Mouse (Mus musculus): ENCODE results near the gene Armh1. TPM values are rescaled to one million over a fixed set of nuclear protein-coding genes. Genes with fewer than 3 reads are reported as not detected.
"Not testable (repeated sequence)": the region's sequence is repeated elsewhere in the genome, so short reads cannot be mapped to it uniquely, and the experiment has no call there.

Armh1 gene
- polyA plus RNA-seq, 1 experiment = 1.6 TPM

DNA sequence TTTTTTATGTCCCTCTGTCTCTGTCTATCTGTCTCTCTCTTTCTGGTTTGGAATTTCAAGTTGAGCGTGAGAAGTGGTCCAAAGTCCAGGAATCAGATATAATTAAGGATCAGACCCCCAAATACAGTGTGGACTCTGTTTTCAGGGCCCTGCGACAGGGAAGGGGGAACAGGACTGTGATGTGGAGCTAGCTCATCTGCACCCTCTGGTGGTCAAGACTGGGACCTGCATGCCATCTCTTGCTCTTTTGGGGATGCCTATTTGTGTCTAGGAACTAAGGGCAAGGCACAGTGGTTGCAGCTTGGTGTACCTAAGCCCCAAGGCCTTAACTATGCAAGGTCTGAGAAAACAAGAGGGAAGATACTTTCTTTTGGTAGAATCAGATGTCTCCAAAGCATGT lies 15.4 kb upstream of the Armh1 start:
- peak; percentile 78 for DNase-seq (ENCODE audit: low read depth)
- TF ChIP-seq CTCF (IDR thresholded peaks at IDR 0.05; ENCODE audit: borderline replicate concordance, extremely low read depth, insufficient read depth, insufficient read length) = peak; percentile 99
- TF ChIP-seq POLR2A (IDR thresholded peaks at IDR 0.05; ENCODE audit: borderline replicate concordance, extremely low read depth, insufficient read depth, insufficient read length, poor library complexity, severe bottlenecking) = no peak

DNA sequence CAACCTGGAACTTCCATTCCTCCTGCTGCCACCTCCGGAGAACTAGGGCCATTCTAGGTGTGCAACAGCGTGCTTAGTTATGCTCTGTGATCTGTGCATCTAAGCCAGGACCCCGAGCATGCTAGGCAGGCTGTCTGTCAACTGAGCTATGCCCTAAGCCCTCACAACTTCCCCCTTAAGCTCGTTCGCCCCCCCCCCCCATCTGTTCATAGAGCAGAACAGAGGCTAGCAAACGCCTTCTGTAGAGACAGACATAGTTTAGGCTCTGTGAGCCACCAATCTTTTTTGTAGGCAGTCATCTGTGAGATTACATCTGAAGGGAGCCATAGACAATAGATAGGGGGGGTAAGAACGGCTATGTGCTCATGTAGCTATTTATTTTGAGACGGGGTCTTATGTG lies 11.1 kb upstream of the Armh1 start:
- DNase-seq (ENCODE audit: low read depth) = peak; percentile 39
- TF ChIP-seq CTCF (IDR thresholded peaks at IDR 0.05; ENCODE audit: borderline replicate concordance, extremely low read depth, insufficient read depth, insufficient read length) (no peak), POLR2A (IDR thresholded peaks at IDR 0.05; ENCODE audit: borderline replicate concordance, extremely low read depth, insufficient read depth, insufficient read length, poor library complexity, severe bottlenecking) (no peak)

DNA sequence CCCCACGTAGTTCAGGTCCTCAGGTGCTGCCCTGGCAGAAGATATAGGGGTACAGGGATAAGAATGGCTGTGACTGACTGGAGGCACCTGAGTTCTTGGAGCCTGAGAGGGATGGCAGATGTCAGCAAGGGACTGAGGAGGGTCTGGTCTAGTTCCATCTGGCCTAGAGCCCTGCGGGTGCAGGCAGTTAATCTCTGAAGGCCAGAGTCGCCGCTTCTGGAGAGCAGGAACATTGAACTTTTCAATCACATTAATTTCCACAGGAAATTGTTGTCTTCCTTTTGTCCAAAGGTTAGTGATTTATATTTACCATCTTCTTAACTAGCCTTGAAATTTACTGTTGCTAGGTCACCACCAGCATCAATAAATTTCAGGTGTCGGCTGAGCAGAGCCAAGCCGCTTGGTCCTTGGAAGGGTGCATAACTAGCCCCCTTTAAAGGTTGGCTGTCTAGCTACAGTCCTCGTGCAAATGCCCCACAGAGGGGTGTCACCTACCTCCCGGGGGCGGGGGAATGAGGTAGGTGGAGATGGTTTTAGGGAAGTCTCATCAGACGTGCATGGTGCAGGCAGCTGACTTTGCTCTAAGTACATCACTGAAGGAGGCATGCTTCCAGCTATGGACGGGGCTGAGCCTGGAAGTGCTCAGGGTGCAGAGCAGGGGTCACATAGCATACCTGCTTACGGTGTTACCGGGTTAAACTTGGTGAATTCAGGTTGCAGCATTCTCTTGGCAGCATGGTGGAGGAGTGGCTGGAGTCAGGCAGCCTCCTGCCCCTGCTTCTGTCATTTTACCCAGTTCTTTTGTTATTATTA lies 10.4 kb upstream of the Armh1 start:
- TF ChIP-seq POLR2A (IDR thresholded peaks at IDR 0.05; ENCODE audit: borderline replicate concordance, extremely low read depth, insufficient read depth, insufficient read length, poor library complexity, severe bottlenecking) = no peak
- no peak for TF ChIP-seq CTCF (IDR thresholded peaks at IDR 0.05; ENCODE audit: borderline replicate concordance, extremely low read depth, insufficient read depth, insufficient read length)
- DNase-seq (ENCODE audit: low read depth) = no peak

DNA sequence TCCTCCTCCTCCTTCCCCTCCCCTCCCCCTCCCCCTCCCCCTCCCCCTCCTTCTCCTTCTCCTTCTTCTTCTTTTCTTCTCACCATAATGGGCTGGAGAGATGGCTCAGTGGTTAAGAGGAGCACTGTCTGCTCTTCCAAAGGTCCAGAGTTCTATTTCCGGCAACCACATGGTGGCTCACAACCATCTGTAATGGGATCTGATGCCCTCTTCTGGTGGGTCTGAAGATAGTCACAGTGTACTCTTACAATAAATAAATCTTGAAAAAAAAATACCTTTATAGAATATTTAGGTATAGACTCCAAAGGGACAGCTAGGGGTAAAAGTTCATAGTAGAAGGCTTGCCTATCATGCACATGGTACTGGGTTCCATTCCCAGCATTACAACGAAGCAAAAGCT lies 9.3 kb upstream of the Armh1 start:
- no peak for DNase-seq (ENCODE audit: low read depth)
- TF ChIP-seq CTCF (IDR thresholded peaks at IDR 0.05; ENCODE audit: borderline replicate concordance, extremely low read depth, insufficient read depth, insufficient read length) = no peak
- no peak for TF ChIP-seq POLR2A (IDR thresholded peaks at IDR 0.05; ENCODE audit: borderline replicate concordance, extremely low read depth, insufficient read depth, insufficient read length, poor library complexity, severe bottlenecking)

DNA sequence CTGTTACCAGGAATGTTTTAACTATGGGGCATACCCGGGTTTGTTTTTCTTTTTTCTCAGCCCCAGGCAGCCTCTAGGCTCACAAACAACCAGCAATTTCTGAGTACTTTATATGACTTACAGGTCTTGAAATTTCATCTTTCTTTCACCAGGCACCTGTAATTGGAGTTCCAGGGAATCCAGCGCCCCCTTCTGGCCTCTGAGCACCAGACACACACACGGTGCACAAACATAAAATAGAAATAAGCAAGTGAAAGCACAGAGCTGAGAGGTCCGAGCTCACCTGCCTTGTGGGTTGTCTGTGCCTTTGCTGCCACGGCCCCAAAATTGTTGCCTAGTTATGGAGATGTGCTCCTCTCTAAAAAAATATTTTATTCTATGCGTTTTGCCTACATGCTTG lies 8.0 kb upstream of the Armh1 start:
- DNase-seq (ENCODE audit: low read depth) = not testable (repeated sequence)

DNA sequence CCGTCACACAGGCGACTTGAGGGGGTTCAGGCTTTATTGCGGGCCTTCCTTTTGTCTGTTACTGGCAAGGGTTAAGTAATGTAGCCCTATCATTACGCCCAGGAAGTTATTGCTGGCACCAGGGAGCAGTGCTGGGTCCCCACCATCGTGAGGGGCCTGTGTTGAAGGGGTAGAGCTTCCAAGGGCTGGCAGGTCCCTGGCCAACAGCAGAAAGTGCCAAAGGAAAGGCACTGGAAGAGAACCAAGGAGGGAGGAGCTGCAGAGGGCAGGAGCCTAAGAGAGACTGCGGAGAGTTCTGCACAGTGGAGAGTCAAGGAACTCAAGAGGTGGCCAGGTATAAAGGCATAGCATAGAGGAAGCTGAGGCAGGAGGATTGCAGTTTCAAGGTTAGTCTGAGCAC lies 2.7 kb upstream of the Armh1 start:
- no peak for DNase-seq (ENCODE audit: low read depth)
- TF ChIP-seq POLR2A (IDR thresholded peaks at IDR 0.05; ENCODE audit: borderline replicate concordance, extremely low read depth, insufficient read depth, insufficient read length, poor library complexity, severe bottlenecking) (no peak), CTCF (IDR thresholded peaks at IDR 0.05; ENCODE audit: borderline replicate concordance, extremely low read depth, insufficient read depth, insufficient read length) (no peak)

DNA sequence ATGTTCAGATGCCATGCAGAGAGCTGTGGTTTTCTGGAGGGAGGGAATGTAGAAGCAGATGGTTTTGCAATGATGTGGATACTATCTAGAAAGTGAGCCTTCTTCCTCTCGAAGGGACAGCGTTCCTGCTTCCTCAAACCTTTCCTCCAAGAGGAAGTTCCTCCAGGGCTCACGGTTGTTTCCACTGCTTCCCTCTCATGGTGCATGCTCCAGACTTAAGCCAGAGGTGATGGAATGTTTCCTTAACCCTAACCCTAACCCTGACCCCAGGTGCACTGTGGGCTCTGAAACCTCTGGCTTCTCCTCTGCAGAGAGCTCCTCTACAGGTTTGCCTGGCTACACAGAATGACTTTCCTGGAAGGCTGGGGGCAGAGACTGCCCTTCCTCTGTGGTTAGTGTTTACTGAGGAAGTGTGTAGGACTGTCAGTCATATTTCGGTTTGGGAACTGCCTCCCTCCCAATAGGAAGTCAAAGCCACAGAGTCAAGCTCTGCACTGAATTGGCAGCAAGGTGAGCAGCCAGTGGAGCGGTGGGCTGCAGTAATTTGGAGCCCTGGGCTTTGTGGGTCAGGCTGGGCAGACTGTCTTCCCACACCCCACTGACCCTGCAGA lies 2.2 kb upstream of the Armh1 start:
- DNase-seq (ENCODE audit: low read depth) = no peak
- TF ChIP-seq CTCF (IDR thresholded peaks at IDR 0.05; ENCODE audit: borderline replicate concordance, extremely low read depth, insufficient read depth, insufficient read length) = no peak
- TF ChIP-seq POLR2A (IDR thresholded peaks at IDR 0.05; ENCODE audit: borderline replicate concordance, extremely low read depth, insufficient read depth, insufficient read length, poor library complexity, severe bottlenecking) = no peak

DNA sequence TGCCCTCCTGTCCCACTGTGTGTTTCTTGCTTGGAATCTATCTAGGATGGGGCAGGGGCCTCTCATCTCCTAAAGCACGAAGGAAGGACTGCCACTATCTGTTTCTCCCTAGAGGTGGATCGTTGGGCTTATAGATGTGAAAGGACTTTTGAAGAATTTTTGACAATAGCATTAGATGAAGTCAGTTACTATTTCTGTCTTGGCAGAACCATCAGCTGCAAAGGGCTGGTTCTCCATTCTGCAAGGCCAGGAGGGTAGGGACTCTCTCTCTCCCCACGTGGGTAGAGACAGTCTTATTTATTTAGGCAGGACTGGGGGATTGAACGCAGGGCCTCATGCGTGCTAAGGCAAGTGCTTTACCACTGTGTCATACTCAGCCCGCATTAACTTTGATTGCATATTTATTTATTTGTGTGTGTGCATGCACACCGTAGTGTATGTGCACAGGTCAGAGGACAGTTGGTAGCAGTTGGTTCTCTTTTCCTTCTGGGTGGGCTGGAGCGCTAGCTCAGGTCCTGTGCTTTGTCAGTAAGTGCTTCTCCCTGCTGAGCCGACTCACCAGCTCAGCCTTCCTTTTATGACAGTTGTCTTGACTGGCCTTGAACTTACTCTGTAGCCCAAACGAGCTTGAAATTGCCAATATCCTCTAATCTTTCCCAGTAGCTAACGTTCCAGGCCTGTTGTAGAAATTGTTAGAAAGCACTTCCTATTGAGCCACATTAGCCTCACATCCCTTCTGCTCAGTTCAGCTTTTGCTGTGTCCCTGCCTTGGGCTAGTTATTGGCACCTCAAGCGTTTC lies 1.5 kb upstream of the Armh1 start:
- TF ChIP-seq CTCF (IDR thresholded peaks at IDR 0.05; ENCODE audit: borderline replicate concordance, extremely low read depth, insufficient read depth, insufficient read length) (no peak), POLR2A (IDR thresholded peaks at IDR 0.05; ENCODE audit: borderline replicate concordance, extremely low read depth, insufficient read depth, insufficient read length, poor library complexity, severe bottlenecking) (no peak)
- no peak for DNase-seq (ENCODE audit: low read depth)

DNA sequence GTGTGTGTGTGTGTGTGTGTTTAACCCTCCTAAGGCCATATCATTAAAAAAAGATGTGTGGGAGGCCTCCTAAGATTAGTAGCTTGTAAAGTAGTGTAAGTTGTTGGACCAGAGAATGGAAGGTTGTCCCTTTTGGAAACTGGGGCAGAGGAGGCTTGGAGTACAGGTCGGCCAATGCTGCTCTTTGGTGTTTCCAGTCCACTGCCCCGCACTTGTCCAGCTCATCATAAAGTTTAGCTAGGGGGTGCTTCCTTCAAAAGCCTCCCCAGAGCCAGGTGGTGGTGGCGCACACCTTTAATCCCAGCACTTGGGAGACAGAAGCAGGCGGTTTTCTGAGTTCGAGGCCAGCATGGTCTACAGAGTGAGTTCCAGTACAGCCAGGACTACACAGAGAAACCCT lies 830 bp upstream of the Armh1 start:
- DNase-seq (ENCODE audit: low read depth) = no peak
- TF ChIP-seq CTCF (IDR thresholded peaks at IDR 0.05; ENCODE audit: borderline replicate concordance, extremely low read depth, insufficient read depth, insufficient read length) (no peak), POLR2A (IDR thresholded peaks at IDR 0.05; ENCODE audit: borderline replicate concordance, extremely low read depth, insufficient read depth, insufficient read length, poor library complexity, severe bottlenecking) (no peak)

DNA sequence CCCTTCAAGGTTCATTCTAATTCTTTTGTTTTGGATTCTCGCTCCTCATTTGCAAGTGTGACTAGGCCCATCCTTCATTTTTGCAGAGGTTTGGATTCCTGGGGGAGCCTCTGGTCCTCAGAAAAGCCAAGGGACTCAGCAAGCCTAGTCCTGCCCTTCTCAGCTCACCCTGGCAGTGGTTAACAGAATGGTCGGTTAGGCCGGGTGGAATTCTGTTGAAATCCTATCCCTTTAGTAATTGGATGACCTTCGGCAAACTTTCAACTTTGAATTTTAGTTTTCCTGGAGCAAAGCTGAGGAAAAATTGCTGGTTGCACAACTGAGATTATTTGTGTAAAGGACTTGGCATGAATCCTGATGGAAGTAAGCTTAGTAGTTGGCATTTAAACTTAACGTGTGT lies 426 bp upstream of the Armh1 start:
- TF ChIP-seq POLR2A (IDR thresholded peaks at IDR 0.05; ENCODE audit: borderline replicate concordance, extremely low read depth, insufficient read depth, insufficient read length, poor library complexity, severe bottlenecking) (no peak), CTCF (IDR thresholded peaks at IDR 0.05; ENCODE audit: borderline replicate concordance, extremely low read depth, insufficient read depth, insufficient read length) (no peak)
- no peak for DNase-seq (ENCODE audit: low read depth)

DNA sequence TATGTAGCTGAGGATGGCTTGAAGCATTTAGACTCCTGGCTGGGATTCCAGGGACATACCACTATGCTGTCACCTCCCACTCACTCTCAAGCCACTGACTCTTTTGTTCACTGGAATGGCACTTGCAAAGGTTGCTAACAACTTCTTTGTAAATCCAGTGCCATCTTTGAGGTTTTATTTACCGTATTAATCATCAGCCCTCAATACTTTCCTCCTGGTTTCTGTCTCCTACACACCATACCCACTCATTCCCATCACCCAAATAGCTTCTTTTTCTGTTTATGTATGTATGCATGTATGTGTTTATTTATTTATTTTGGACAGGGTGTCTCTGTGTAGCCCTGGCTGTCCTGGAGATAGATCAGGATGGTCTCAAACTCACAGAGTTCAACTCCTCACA lies 943 bp downstream of the Armh1 start:
- TF ChIP-seq POLR2A (IDR thresholded peaks at IDR 0.05; ENCODE audit: borderline replicate concordance, extremely low read depth, insufficient read depth, insufficient read length, poor library complexity, severe bottlenecking) (no peak), CTCF (IDR thresholded peaks at IDR 0.05; ENCODE audit: borderline replicate concordance, extremely low read depth, insufficient read depth, insufficient read length) (no peak)

More for the DNA sequence above, 943 bp downstream of the Armh1 start:
- DNase-seq (ENCODE audit: low read depth) = no peak

Measured in brain, embryonic 14.5 days (tissue).